Mouse (Mus musculus): ENCODE results near the gene Zfp169. TPM values are rescaled to one million over a fixed set of nuclear protein-coding genes. Genes with fewer than 3 reads are reported as not detected.

The Zfp169 gene
- total and polyA plus RNA-seq, 2 experiments from 2014 or later: 4.0 to 36.6 TPM

- Histone ChIP-seq H3K9ac (no peak overlapping the region), H3K4me3 (ENCODE audit: low read depth, low read length) (no peak overlapping the region), H3K27ac (ENCODE audit: low read depth, low read length) (no peak overlapping the region), H3K9me3 (ENCODE audit: low read length) (peaks cover 4% of the 10 kb centered on the region; the same call in 1 of the 2 replicates), H3K4me2 (ENCODE audit: low read depth) (no peak overlapping the region), H3K27me3 (ENCODE audit: insufficient read depth, low read length) (no peaks in the 10 kb centered on the region), H3K4me1 (ENCODE audit: insufficient read depth) (0 out of 2 replicates have a peak, but pooled peaks cover 3% of the 10 kb centered on the region), H3K36me3 (ENCODE audit: insufficient read depth) (peaks cover 43% of the 10 kb centered on the region)
- TF ChIP-seq CTCF (IDR thresholded peaks at IDR 0.05; ENCODE audit: low read depth): no peak
- WGBS: 68% methylated on average over 5 of the region's 5 CpGs
- DNase-seq (no peak), ATAC-seq (no peak)
Measured at GRCm38 (mm10) chr13:48493183-48493582, 20.1 kb downstream of the Zfp169 start.

- Histone ChIP-seq H3K9me3 (ENCODE audit: low read length) (peaks cover 4% of the 10 kb centered on the region; the same call in 1 of the 2 replicates), H3K36me3 (ENCODE audit: insufficient read depth) (peaks cover 46% of the 10 kb centered on the region), H3K9ac (no peak overlapping the region), H3K4me1 (ENCODE audit: insufficient read depth) (no peaks in the 10 kb centered on the region), H3K27me3 (ENCODE audit: insufficient read depth, low read length) (no peaks in the 10 kb centered on the region), H3K4me3 (ENCODE audit: low read depth, low read length) (no peak overlapping the region), H3K27ac (ENCODE audit: low read depth, low read length) (no peak overlapping the region), H3K4me2 (ENCODE audit: low read depth) (no peak overlapping the region)
- TF ChIP-seq CTCF (IDR thresholded peaks at IDR 0.05; ENCODE audit: low read depth): no peak
- no peak for ATAC-seq
- 91% methylated on average over 35 of the region's 35 CpGs for WGBS
- DNase-seq: no peak
Measured at GRCm38 (mm10) chr13:48490396-48491182, 22.7 kb downstream of the Zfp169 start.

GRCm38 (mm10) chr13:48483606-48484005 lies 29.6 kb downstream of the Zfp169 start:
- H3K9ac ChIP-seq: no peak overlapping the region
- peaks cover 14% of the 10 kb centered on the region for H3K36me3 ChIP-seq (ENCODE audit: insufficient read depth)
- DNase-seq (no peak), ATAC-seq (no peak)
- H3K27ac ChIP-seq (ENCODE audit: low read depth, low read length): no peak overlapping the region
- no peaks in the 10 kb centered on the region for H3K9me3 ChIP-seq (ENCODE audit: low read length)
- H3K4me3 ChIP-seq (ENCODE audit: low read depth, low read length): no peak overlapping the region
- 85% methylated on average over 4 of the region's 4 CpGs for WGBS
- TF ChIP-seq CTCF (IDR thresholded peaks at IDR 0.05; ENCODE audit: low read depth): no peak
- H3K4me1 ChIP-seq (ENCODE audit: insufficient read depth): no peaks in the 10 kb centered on the region
- no peak overlapping the region for H3K4me2 ChIP-seq (ENCODE audit: low read depth)
- H3K27me3 ChIP-seq (ENCODE audit: insufficient read depth, low read length): no peaks in the 10 kb centered on the region

- Histone ChIP-seq H3K9me3 (ENCODE audit: low read length) (no peaks in the 10 kb centered on the region), H3K4me3 (ENCODE audit: low read depth, low read length) (no peak overlapping the region), H3K4me2 (ENCODE audit: low read depth) (no peak overlapping the region), H3K36me3 (ENCODE audit: insufficient read depth) (no peaks in the 10 kb centered on the region), H3K27me3 (ENCODE audit: insufficient read depth, low read length) (no peaks in the 10 kb centered on the region; the same call in 1 of the 2 replicates), H3K27ac (ENCODE audit: low read depth, low read length) (no peak overlapping the region), H3K4me1 (ENCODE audit: insufficient read depth) (no peaks in the 10 kb centered on the region; the same call in 1 of the 2 replicates), H3K9ac (no peak overlapping the region)
- ATAC-seq: no peak
- DNase-seq: no peak
- no peak for TF ChIP-seq CTCF (IDR thresholded peaks at IDR 0.05; ENCODE audit: low read depth)
- 65% methylated on average over 15 of the region's 15 CpGs for WGBS
Measured at GRCm38 (mm10) chr13:48468656-48469180, 44.5 kb downstream of the Zfp169 start.

- 33% methylated on average over 10 of the region's 10 CpGs for WGBS
- no peak overlapping the region for H3K27ac ChIP-seq (ENCODE audit: low read depth, low read length)
- no peaks in the 10 kb centered on the region for H3K36me3 ChIP-seq (ENCODE audit: insufficient read depth)
- no peak for DNase-seq
- no peak overlapping the region for H3K4me2 ChIP-seq (ENCODE audit: low read depth)
- no peaks in the 10 kb centered on the region for H3K9me3 ChIP-seq (ENCODE audit: low read length)
- no peaks in the 10 kb centered on the region; the same call in 1 of the 2 replicates for H3K4me1 ChIP-seq (ENCODE audit: insufficient read depth)
- H3K9ac ChIP-seq: no peak overlapping the region
- no peak for ATAC-seq
- H3K27me3 ChIP-seq (ENCODE audit: insufficient read depth, low read length): no peaks in the 10 kb centered on the region; the same call in 1 of the 2 replicates
- H3K4me3 ChIP-seq (ENCODE audit: low read depth, low read length): no peak overlapping the region
- TF ChIP-seq CTCF (IDR thresholded peaks at IDR 0.05; ENCODE audit: low read depth): no peak
Measured at GRCm38 (mm10) chr13:48466186-48466585, 47.1 kb downstream of the Zfp169 start.

GRCm38 (mm10) chr13:48464170-48464569 lies 49.1 kb downstream of the Zfp169 start:
- H3K9ac ChIP-seq: no peak overlapping the region
- no peaks in the 10 kb centered on the region for H3K9me3 ChIP-seq (ENCODE audit: low read length)
- H3K36me3 ChIP-seq (ENCODE audit: insufficient read depth): no peaks in the 10 kb centered on the region
- H3K27me3 ChIP-seq (ENCODE audit: insufficient read depth, low read length): no peaks in the 10 kb centered on the region; the same call in 1 of the 2 replicates
- no peak overlapping the region for H3K4me2 ChIP-seq (ENCODE audit: low read depth)
- no peak overlapping the region for H3K27ac ChIP-seq (ENCODE audit: low read depth, low read length)
- DNase-seq (peak; percentile 94), ATAC-seq (peak; percentile 64)
- peak; percentile 93 for TF ChIP-seq CTCF (IDR thresholded peaks at IDR 0.05; ENCODE audit: low read depth)
- no peaks in the 10 kb centered on the region; the same call in 1 of the 2 replicates for H3K4me1 ChIP-seq (ENCODE audit: insufficient read depth)
- H3K4me3 ChIP-seq (ENCODE audit: low read depth, low read length): no peak overlapping the region
- WGBS: 6% methylated on average over 4 of the region's 4 CpGs

GRCm38 (mm10) chr13:48459280-48459679 lies 54.0 kb downstream of the Zfp169 start:
- no peak overlapping the region for H3K9ac ChIP-seq
- H3K27me3 ChIP-seq (ENCODE audit: insufficient read depth, low read length): no peaks in the 10 kb centered on the region
- WGBS: 92% methylated on average over 5 of the region's 5 CpGs
- no peaks in the 10 kb centered on the region for H3K4me1 ChIP-seq (ENCODE audit: insufficient read depth)
- H3K9me3 ChIP-seq (ENCODE audit: low read length): no peaks in the 10 kb centered on the region
- no peaks in the 10 kb centered on the region for H3K36me3 ChIP-seq (ENCODE audit: insufficient read depth)
- H3K27ac ChIP-seq (ENCODE audit: low read depth, low read length): no peak overlapping the region
- H3K4me3 ChIP-seq (ENCODE audit: low read depth, low read length): no peak overlapping the region
- no peak for TF ChIP-seq CTCF (IDR thresholded peaks at IDR 0.05; ENCODE audit: low read depth)
- H3K4me2 ChIP-seq (ENCODE audit: low read depth): no peak overlapping the region
- ATAC-seq (no peak), DNase-seq (no peak)
